Mouse (Mus musculus) CH12.LX (cell line): ENCODE data around the gene Gm11116. TPM values are rescaled to one million over a fixed set of nuclear protein-coding genes. Genes with fewer than 3 reads are reported as not detected.
"Not testable (repeated sequence)": the region's sequence is repeated elsewhere in the genome, so short reads cannot be mapped to it uniquely, and the experiment has no call there.

Experiments used
- DNase-seq: peaks from one replicate; pipeline ENCODE4 v3.0.0-alpha.2; 2013; ENCODE audit errors: extremely low read depth
- H3K27ac ChIP-seq: 2 replicates; pipeline ENCODE4 v1.5.1; 2012; ENCODE audit warnings: low read depth, mild to moderate bottlenecking, control low read depth, moderate library complexity; ENCODE audit not compliant: insufficient read depth
- H3K27me3 ChIP-seq: replicated peaks from 2 replicates; pipeline ENCODE3; 2012; ENCODE audit warnings: inconsistent platforms
- H3K36me3 ChIP-seq, 2 experiments: replicated peaks in 1 of 2; 2 replicates each; pipeline versions ENCODE3 to v1.6.1; 2012; ENCODE audit warnings: inconsistent platforms in 1 of 2, low read length in 1 of 2, mild to moderate bottlenecking in 1 of 2, mixed read lengths in 1 of 2, moderate library complexity in 1 of 2; ENCODE audit not compliant: control insufficient read depth in 1 of 2, insufficient read depth in 1 of 2
- H3K4me1 ChIP-seq, 2 experiments: 2 replicates each; pipeline ENCODE4 v1.6.1; 2012; ENCODE audit warnings: inconsistent platforms in 1 of 2, moderate library complexity in 1 of 2; ENCODE audit not compliant: insufficient read depth in 2 of 2, control insufficient read depth in 1 of 2
- H3K4me2 ChIP-seq: 2 replicates; pipeline ENCODE4 v1.6.1; 2012; ENCODE audit warnings: low read depth, mild to moderate bottlenecking, control low read depth; ENCODE audit not compliant: poor library complexity, insufficient read depth, severe bottlenecking
- H3K4me3 ChIP-seq, 3 experiments: fragments of 150-350 bp in 1 of 3; sonication (generic) in 1 of 3; replicated peaks in 1 of 3; 2 replicates each; pipeline versions ENCODE3 to v1.5.1; 2011 to 2012; ENCODE audit warnings: low read depth in 2 of 3, low read length in 2 of 3, mild to moderate bottlenecking in 2 of 3, moderate library complexity in 2 of 3, control low read depth in 1 of 3, improper control_type of control experiment in 1 of 3, inconsistent platforms in 1 of 3, mixed read lengths in 1 of 3; ENCODE audit not compliant: poor library complexity in 1 of 3
- H3K79me2 ChIP-seq: replicated peaks from 2 replicates; pipeline ENCODE4 v1.6.1; 2012; ENCODE audit warnings: mild to moderate bottlenecking, moderate library complexity; ENCODE audit not compliant: control insufficient read depth, poor library complexity, insufficient read depth, severe bottlenecking; ENCODE audit errors: extremely low read depth
- H3K9ac ChIP-seq: 2 replicates; pipeline ENCODE4 v1.6.1; 2012; ENCODE audit warnings: low read depth, mild to moderate bottlenecking, control low read depth, moderate library complexity; ENCODE audit not compliant: insufficient read depth
- H3K9me3 ChIP-seq: replicated peaks from 2 replicates; pipeline ENCODE3; 2012; ENCODE audit warnings: low read length, inconsistent platforms, mixed read lengths
- BHLHE40 ChIP-seq: IDR thresholded peaks from 2 replicates; pipeline ENCODE4 v1.6.1; 2011; ENCODE audit warnings: mild to moderate bottlenecking, low read depth, low read length, improper control_type of control experiment
- CHD2 ChIP-seq: IDR thresholded peaks from 2 replicates; pipeline ENCODE4 v1.6.1; 2011; ENCODE audit warnings: low read length, improper control_type of control experiment
- CTCF ChIP-seq, 2 experiments: IDR thresholded peaks in 1 of 2; conservative IDR thresholded peaks in 1 of 2; 2 replicates each; pipeline ENCODE4 v1.5.1; 2011 to 2012; ENCODE audit warnings: low read depth in 2 of 2, low read length in 2 of 2, improper control_type of control experiment in 1 of 2, inconsistent platforms in 1 of 2, mild to moderate bottlenecking in 1 of 2, moderate library complexity in 1 of 2
- E2F4 ChIP-seq: IDR thresholded peaks from 2 replicates; pipeline ENCODE4 v1.6.1; 2011; ENCODE audit warnings: low read depth, low read length, improper control_type of control experiment; ENCODE audit not compliant: insufficient replicate concordance
- EP300 ChIP-seq: IDR thresholded peaks from 2 replicates; pipeline ENCODE4 v1.6.1; 2011; ENCODE audit warnings: low read length, improper control_type of control experiment
- ETS1 ChIP-seq: conservative IDR thresholded peaks from 2 replicates; pipeline ENCODE4 v1.6.1; 2012; ENCODE audit warnings: low read depth, mild to moderate bottlenecking, inconsistent platforms, low read length, improper control_type of control experiment, moderate library complexity
- HCFC1 ChIP-seq: IDR thresholded peaks from 2 replicates; pipeline ENCODE4 v1.6.1; 2012; ENCODE audit warnings: low read depth, mild to moderate bottlenecking, inconsistent platforms, low read length, improper control_type of control experiment
- IRF4 ChIP-seq: IDR thresholded peaks from 2 replicates; pipeline ENCODE4 v1.6.1; 2014; ENCODE audit warnings: low read depth, mild to moderate bottlenecking, inconsistent platforms, low read length, improper control_type of control experiment
- KAT2A ChIP-seq: IDR thresholded peaks from 2 replicates; pipeline ENCODE4 v1.6.1; 2012; ENCODE audit warnings: low read length, improper control_type of control experiment, inconsistent platforms; ENCODE audit not compliant: insufficient replicate concordance
- MAFK ChIP-seq: IDR thresholded peaks from 2 replicates; pipeline ENCODE4 v1.6.1; 2011; ENCODE audit warnings: low read length, improper control_type of control experiment; ENCODE audit not compliant: insufficient replicate concordance
- MAX ChIP-seq: IDR thresholded peaks from 2 replicates; pipeline ENCODE4 v1.6.1; 2011; ENCODE audit warnings: low read length, improper control_type of control experiment
- MXI1 ChIP-seq: IDR thresholded peaks from 2 replicates; pipeline ENCODE4 v1.6.1; 2011; ENCODE audit warnings: mild to moderate bottlenecking, low read depth, low read length, improper control_type of control experiment
- NELFE ChIP-seq: IDR thresholded peaks from 2 replicates; pipeline ENCODE4 v1.6.1; 2011; ENCODE audit warnings: low read depth, low read length, improper control_type of control experiment
- POLR2A ChIP-seq: IDR thresholded peaks from 2 replicates; pipeline ENCODE4 v1.6.1; 2011; ENCODE audit warnings: low read depth, mild to moderate bottlenecking, improper control_type of control experiment, low read length
- POLR2AphosphoS2 ChIP-seq: IDR thresholded peaks from 2 replicates; pipeline ENCODE4 v1.6.1; 2011; ENCODE audit warnings: low read depth, low read length, improper control_type of control experiment
- RAD21 ChIP-seq: IDR thresholded peaks from 2 replicates; pipeline ENCODE4 v1.6.1; 2011; ENCODE audit warnings: low read depth, mild to moderate bottlenecking, low read length, improper control_type of control experiment, moderate library complexity
- RCOR1 ChIP-seq: conservative IDR thresholded peaks from 2 replicates; pipeline ENCODE4 v1.6.1; 2012; ENCODE audit warnings: low read depth, mild to moderate bottlenecking, inconsistent platforms, low read length, improper control_type of control experiment
- SIN3A ChIP-seq: IDR thresholded peaks from 2 replicates; pipeline ENCODE4 v1.6.1; 2012; ENCODE audit warnings: low read length, improper control_type of control experiment, inconsistent platforms
- UBTF ChIP-seq: IDR thresholded peaks from 2 replicates; pipeline ENCODE4 v1.6.1; 2012; ENCODE audit warnings: low read depth, mild to moderate bottlenecking, inconsistent platforms, low read length, improper control_type of control experiment, moderate library complexity
- USF1 ChIP-seq: IDR thresholded peaks from 2 replicates; pipeline ENCODE4 v1.6.1; 2014; ENCODE audit warnings: low read depth, mild to moderate bottlenecking, inconsistent platforms, low read length, improper control_type of control experiment
- ZC3H11A ChIP-seq: IDR thresholded peaks from 2 replicates; pipeline ENCODE4 v1.6.1; 2012; ENCODE audit warnings: low read depth, mild to moderate bottlenecking, inconsistent platforms, low read length, improper control_type of control experiment
- ZKSCAN1 ChIP-seq: IDR thresholded peaks from 2 replicates; pipeline ENCODE4 v1.6.1; 2012; ENCODE audit warnings: low read depth, inconsistent platforms, low read length, improper control_type of control experiment, borderline replicate concordance
- ZMIZ1 ChIP-seq: IDR thresholded peaks from 2 replicates; pipeline ENCODE4 v1.6.1; 2012; ENCODE audit warnings: low read depth, mild to moderate bottlenecking, inconsistent platforms, low read length, improper control_type of control experiment
- dilution Hi-C: fragments of 300-500 bp; cut with MboI; formaldehyde crosslinking; loops from 2 replicates; pipeline ENCODE4 v1.14.3; 2020; ENCODE audit warnings: low sequenced_read_pairs; ENCODE audit not compliant: extremely low pct_unique_long_range_greater_than_20kb, extremely low pct_ligation_motif_present
- in situ Hi-C: fragments of 300-500 bp; cut with MboI; formaldehyde crosslinking; loops from 3 replicates; pipeline ENCODE4 v1.14.3; 2019; ENCODE audit warnings: low sequenced_read_pairs, low pct_ligation_motif_present, low pct_unique_long_range_greater_than_20kb, mixed read lengths
- polyA plus RNA-seq: library from polyadenylated mRNA; unstranded; fragments of >175 nt; gene quantifications from 2 replicates; pipeline ENCODE4 v1.2.1, GENCODE M21; 2012; ENCODE audit warnings: low read depth; ENCODE audit not compliant: insufficient read length
- total RNA-seq, 2 experiments: library from RNA; depleted of rRNA; stranded (reverse); fragments of 300-350 nt in 1 of 2; fragments of >200 nt in 1 of 2; gene quantifications; 2 replicates each; pipeline ENCODE4 v1.2.3; 2012 to 2014

The Gm11116 gene
- not detected in 2 replicates for total RNA-seq (2012; rRNA removed)
- total RNA-seq (2014; rRNA removed) = not detected in 2 replicates
- polyA plus RNA-seq = not detected in 2 replicates

DNA sequence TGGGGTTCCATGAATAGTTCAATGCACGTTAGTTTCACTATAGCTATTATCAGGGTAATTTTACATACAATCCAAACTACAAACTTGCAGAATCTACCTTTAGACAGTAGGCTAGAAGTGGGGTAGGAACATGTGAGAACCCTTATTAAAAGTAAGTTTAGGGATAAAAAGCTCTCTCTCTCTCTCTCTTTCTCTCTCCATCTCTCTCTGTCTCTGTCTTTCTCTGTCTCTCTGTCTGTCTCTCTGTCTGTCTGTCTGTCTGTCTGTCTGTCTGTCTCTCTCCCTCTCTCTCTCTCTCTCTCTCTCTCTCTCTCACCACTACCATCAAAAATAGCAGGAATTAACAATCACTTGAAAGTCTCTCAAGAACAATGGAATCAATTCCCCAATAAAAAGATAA is at the start of gene Gm11116:
Gene Gm11116 (minus strand): TSS at position 101 of the 400 bp plus-strand sequence.
- H3K4me3 ChIP-seq = no peak within 1 kb of the TSS
- no peak within 1 kb of the TSS for H3K4me2 ChIP-seq
- H3K9ac ChIP-seq = no peak within 1 kb of the TSS

DNA sequence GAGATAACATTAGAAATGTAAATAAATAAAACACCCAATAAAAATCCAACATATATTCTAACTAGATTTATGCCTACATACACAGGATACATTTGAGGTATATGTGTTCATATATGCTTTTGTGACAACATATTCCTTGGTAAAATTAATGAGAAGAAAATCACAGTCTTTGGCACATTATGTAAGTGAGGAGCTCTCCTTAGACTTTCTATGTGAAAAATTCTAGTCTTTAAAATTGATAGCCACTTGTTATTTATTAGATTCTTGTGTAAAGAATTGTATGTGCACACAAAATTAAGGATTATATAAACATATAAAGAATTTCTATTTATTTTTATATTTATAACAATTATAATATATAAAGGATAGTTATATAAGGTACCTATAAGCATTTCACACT is 42.7 kb upstream of the Gm11116 start, which contains the start of gene Gm11115:
Gene Gm11115 (minus strand): TSS at position 101 of the 400 bp plus-strand sequence.
- dilution Hi-C loops = no loop called here
- H3K27ac ChIP-seq = no peak within 1 kb of the TSS

More for the DNA sequence above, at the start of gene Gm11116:
- in situ Hi-C loops (no loop called here), dilution Hi-C loops (no loop called here)
- Histone ChIP-seq H3K36me3 (no peaks in the 10 kb centered on the region), H3K4me1 (no peaks in the 10 kb centered on the region), H3K79me2 (no peaks in the 10 kb centered on the region), H3K27ac (no peak within 1 kb of the TSS), H3K9me3 (no peaks in the 10 kb centered on the region), H3K27me3 (no peaks in the 10 kb centered on the region)
- no peak for DNase-seq
- TF ChIP-seq RAD21 = no peak
- TF ChIP-seq EP300 = no peak
- no peak for TF ChIP-seq MAFK
- TF ChIP-seq HCFC1 = no peak
- TF ChIP-seq ZMIZ1 = no peak
- TF ChIP-seq IRF4 = no peak
- no peak for TF ChIP-seq MAX
- TF ChIP-seq USF1 = no peak
- TF ChIP-seq BHLHE40 = no peak
- TF ChIP-seq ZC3H11A = no peak
- no peak for TF ChIP-seq E2F4
- no peak for TF ChIP-seq UBTF
- TF ChIP-seq CHD2 = no peak

DNA sequence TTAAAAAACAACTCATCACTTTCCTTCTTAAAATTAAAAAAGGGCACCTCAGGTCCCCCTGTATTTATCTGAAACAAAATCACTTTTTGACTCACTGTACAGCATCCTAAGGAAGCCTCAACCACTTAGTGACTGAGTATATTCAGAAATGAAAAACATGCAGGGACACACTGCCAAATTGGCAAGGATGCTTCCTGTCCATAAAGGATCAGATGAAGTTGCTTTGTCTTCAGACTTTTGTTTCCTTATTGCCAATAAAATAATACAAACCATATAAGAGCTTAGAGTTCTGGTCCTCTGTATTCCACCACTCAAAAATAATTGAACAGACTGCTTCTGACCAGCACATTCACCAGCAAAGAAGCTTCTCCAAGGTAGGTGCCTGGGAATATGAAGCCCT is 25.1 kb downstream of the Gm11116 start, which contains the start of gene Smr2:
Gene Smr2 (plus strand): TSS at position 301 of the 400 bp plus-strand sequence.
- H3K9ac ChIP-seq, H3K9me3 ChIP-seq, H3K4me2 ChIP-seq, DNase-seq, H3K79me2 ChIP-seq, H3K4me3 ChIP-seq, H3K27me3 ChIP-seq, H3K36me3 ChIP-seq, H3K4me1 ChIP-seq, in situ Hi-C loops, dilution Hi-C loops, H3K27ac ChIP-seq: not testable (repeated sequence)

More for the DNA sequence above, 42.7 kb upstream of the Gm11116 start, which contains the start of gene Gm11115:
- no peak for DNase-seq
- Histone ChIP-seq H3K9me3 (no peaks in the 10 kb centered on the region), H3K9ac (no peak within 1 kb of the TSS), H3K4me3 (no peak within 1 kb of the TSS), H3K36me3 (no peaks in the 10 kb centered on the region), H3K79me2 (no peaks in the 10 kb centered on the region), H3K4me2 (no peak within 1 kb of the TSS), H3K4me1 (no peaks in the 10 kb centered on the region), H3K27me3 (no peaks in the 10 kb centered on the region)
- no peak for TF ChIP-seq POLR2AphosphoS2
- TF ChIP-seq KAT2A = no peak
- TF ChIP-seq E2F4 = no peak
- TF ChIP-seq CTCF (conservative IDR thresholded peaks at IDR 0.05 in 1 of 2, IDR thresholded peaks at IDR 0.05 in 1 of 2; ENCODE audit: low read depth in 2 of 2, low read length in 2 of 2) = no peak
- no peak for TF ChIP-seq USF1
- no peak for TF ChIP-seq BHLHE40
- TF ChIP-seq HCFC1 = no peak
- no peak for TF ChIP-seq RCOR1
- TF ChIP-seq NELFE = no peak
- no peak for TF ChIP-seq MXI1
- no peak for TF ChIP-seq RAD21
- TF ChIP-seq ZKSCAN1 = no peak
- no peak for TF ChIP-seq SIN3A
- no peak for TF ChIP-seq ETS1
- TF ChIP-seq POLR2A = no peak
- in situ Hi-C loops = no loop called here
